Mouse (Mus musculus): ENCODE data around the gene Gas2l2.

DNA sequence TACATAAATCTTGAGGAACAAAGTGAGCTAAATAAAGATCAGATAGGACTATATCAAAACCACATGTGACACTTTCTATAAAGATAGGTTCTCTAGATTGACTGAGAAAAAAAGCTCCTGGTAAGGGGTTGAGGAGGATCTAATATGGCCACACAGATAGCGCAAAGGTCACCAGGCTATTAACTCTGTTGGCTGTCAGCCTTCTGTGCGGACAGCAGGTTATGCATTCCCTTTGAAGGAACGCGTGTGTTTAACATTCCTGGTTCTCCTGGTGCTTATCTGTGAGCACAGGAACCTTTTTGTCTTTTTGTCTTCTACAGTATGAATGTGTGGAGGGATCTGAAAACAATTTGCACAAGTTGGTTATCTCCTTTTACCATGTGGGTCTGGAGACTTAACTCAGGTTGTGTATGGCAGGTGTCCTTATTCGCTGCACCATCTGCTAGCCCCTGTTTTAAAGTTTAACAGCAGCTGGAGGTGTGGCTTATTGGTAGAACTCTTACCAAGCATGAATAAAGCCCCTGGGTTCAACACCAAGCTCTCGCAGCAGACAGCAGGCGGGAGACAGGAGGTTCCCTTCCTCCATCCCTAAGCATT is 49.4 kb downstream of the Gas2l2 start:
- TF ChIP-seq POLR2A (IDR thresholded peaks at IDR 0.05; ENCODE audit: low read depth, low read length) (no peak), CTCF (IDR thresholded peaks at IDR 0.05; ENCODE audit: extremely low read depth, insufficient read depth, insufficient read length, insufficient replicate concordance) (no peak)

Data from spleen, adult 2 months (tissue).